Mouse (Mus musculus): ENCODE measurements around the gene Zfp420.

GRCm38 (mm10) chr7:29892756-29893155, 33.0 kb downstream of the Zfp420 start:
- TF ChIP-seq CTCF (IDR thresholded peaks at IDR 0.05; ENCODE audit: low read depth) (no peak), EP300 (IDR thresholded peaks at IDR 0.05; ENCODE audit: low read depth) (no peak)
